Mouse (Mus musculus): ENCODE measurements around the gene Cep83. TPM values are rescaled to one million over a fixed set of nuclear protein-coding genes. Genes with fewer than 3 reads are reported as not detected.
A peak's percentile ranks its signal among the peaks of the same experiment; 100 is the strongest.

Cep83 gene
- total RNA-seq, 2 experiments from 2014 or later: 67.2 to 70.5 TPM

GRCm38 (mm10) chr10:94823971-94824760, 135.7 kb downstream of the Cep83 start:
- ATAC-seq (replicated peaks; ENCODE audit: poor library complexity): no peak

- no peak for ATAC-seq (replicated peaks; ENCODE audit: poor library complexity)
These were observed 137.5 kb downstream of the Cep83 start for GRCm38 (mm10) chr10:94825951-94826350.

GRCm38 (mm10) chr10:94826436-94826835, 138.0 kb downstream of the Cep83 start:
- no peak for ATAC-seq (replicated peaks; ENCODE audit: poor library complexity)

GRCm38 (mm10) chr10:94827325-94827724, 138.9 kb downstream of the Cep83 start:
- ATAC-seq (replicated peaks; ENCODE audit: poor library complexity): no peak

- peak; percentile 72 for ATAC-seq (replicated peaks; ENCODE audit: poor library complexity)
These were observed 139.7 kb downstream of the Cep83 start for GRCm38 (mm10) chr10:94827890-94828733.

- ATAC-seq (replicated peaks; ENCODE audit: poor library complexity): no peak
These were observed 140.3 kb downstream of the Cep83 start for GRCm38 (mm10) chr10:94828734-94829230.

- peak; percentile 68 for ATAC-seq (replicated peaks; ENCODE audit: poor library complexity)
These were observed 141.0 kb downstream of the Cep83 start for GRCm38 (mm10) chr10:94829407-94829806.

GRCm38 (mm10) chr10:94835874-94836273, 147.4 kb downstream of the Cep83 start:
- ATAC-seq (replicated peaks; ENCODE audit: poor library complexity): no peak

All from megakaryocyte progenitor cell, adult 5-6 weeks (primary cell).